Mouse (Mus musculus) kidney, adult 2 months (tissue): ENCODE results near the gene Oxct2b.

Experiments used
- CTCF ChIP-seq: fragments of 200-500 bp; conservative IDR thresholded peaks from 2 replicates; pipeline ENCODE4 v1.5.1; 2011; ENCODE audit warnings: low read depth, mild to moderate bottlenecking, control low read depth, low read length, moderate library complexity, mixed read lengths; ENCODE audit not compliant: insufficient read depth, insufficient read length
- POLR2A ChIP-seq: fragments of 200-500 bp; IDR thresholded peaks from one replicate; pipeline ENCODE4 v1.6.1; 2011; ENCODE audit warnings: low read depth, low read length, control low read depth

- TF ChIP-seq POLR2A = no peak
- TF ChIP-seq CTCF = no peak
Observed at GRCm38 (mm10) chr4:123152003-123152402, 35.9 kb downstream of the Oxct2b start.
